Mouse (Mus musculus): ENCODE data around the gene Rhcg. TPM values are rescaled to one million over a fixed set of nuclear protein-coding genes. Genes with fewer than 3 reads are reported as not detected.

Gene Rhcg
- total RNA-seq, 2 experiments from 2014 or later = not detected

DNA sequence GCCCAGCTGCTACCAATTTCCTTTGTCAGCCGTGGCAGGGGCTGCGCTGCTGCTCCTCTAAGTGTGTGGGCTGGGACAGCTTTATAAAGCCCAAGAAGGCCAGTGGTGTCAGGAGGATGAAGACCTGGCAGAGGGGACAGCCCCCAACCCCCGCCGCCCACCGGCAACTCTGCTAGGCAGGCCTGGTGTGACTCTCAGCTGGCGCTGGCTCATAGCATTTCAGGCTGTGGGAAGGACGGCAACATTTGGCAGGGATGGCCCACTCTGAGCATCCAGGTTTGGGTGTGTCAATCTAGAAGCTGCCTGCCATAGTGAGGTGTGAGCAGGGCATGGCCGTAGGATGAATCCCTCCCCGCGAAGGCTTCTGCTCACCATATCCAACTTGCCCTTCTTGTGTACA lies 17.3 kb downstream of the Rhcg start:
- DNase-seq = no peak

DNA sequence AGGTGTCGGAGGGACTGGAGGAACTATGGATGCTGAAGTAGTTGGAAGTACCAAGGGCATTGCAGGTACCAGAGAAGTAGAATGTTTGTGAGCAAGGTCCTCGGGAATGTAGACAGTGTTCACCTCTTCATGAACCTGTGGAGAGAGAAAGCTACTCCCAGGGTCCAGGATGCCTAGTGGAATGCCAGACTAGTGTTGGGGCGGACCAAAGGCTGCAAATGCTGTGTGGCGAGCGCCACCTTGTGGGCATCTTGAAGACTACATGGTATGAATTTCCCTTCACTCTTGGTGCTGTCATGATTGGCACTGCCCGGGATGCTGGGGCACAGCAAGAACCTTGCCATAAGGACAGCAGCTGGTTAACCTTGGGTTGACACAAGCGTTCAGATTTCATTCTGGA lies 22.6 kb downstream of the Rhcg start:
- DNase-seq = peak; percentile 68

DNA sequence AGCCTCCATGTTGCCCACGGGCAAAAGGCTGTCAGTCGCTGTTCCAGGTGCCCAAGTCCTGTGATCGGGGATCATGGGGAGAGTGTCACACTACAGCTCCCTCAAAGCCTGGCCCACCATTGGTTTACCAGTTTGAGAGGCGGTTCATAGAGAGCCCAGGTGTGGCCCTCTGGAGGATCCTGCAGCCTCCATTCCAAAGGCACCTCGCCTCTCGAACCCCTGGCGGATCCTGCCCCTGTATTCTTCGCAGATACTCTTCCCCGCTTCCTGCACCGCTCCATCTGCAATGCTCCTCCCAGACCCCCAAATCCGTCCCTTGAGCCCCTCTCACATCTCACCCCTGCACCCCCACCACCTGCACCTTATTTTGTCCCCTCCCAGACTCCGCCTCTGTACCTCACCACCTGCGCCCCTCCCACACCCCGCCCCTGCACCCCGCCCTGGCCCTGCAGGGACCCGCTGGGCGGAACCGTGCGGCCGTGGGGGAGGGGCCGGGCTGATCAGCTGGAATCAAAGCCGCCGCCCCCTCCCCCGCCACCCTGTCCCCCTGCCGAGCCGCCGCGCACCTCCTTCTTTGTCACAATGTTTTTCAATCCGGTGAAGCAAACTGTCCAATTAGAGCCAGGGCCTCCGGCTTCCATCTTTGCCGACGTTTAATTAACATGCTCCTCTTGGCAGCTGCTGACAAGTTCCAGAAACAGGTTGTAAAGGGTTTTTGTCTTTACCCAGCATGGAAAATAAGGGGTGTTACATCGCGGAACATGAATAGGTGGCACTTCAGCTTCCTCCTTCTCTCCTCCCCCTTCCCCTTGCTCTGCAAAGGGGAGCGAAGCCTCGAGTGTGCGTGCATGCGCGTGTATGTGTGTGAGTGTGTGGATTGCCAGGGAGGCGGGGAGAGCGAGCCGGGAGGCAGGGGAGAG lies 25.4 kb downstream of the Rhcg start:
- no peak for DNase-seq

DNA sequence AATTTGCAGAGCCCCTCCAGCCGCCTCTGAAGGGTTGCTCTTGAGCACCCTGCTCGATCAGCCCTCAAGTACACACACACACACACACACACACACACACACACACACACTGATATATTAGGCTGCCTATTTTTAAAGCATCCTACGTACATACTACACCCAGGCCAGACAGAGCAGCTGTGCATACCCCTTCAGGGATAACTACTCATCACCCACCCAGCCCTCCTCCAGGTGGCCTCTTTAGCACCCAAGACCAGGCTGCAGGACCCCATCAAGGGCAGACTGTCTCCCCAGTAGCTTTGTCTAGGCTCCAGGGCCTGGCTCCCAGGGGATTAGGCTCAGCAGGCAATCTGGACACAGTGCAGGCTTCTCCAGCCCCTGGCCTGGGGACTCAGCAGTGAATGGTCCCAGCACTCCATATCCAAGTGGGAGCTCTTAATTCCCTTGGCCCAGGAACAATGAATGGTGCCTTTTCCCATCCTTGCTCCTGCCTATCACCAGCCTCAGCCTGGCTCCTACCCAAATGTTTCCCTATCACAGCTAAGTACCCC lies 26.8 kb downstream of the Rhcg start:
- no peak for DNase-seq

DNA sequence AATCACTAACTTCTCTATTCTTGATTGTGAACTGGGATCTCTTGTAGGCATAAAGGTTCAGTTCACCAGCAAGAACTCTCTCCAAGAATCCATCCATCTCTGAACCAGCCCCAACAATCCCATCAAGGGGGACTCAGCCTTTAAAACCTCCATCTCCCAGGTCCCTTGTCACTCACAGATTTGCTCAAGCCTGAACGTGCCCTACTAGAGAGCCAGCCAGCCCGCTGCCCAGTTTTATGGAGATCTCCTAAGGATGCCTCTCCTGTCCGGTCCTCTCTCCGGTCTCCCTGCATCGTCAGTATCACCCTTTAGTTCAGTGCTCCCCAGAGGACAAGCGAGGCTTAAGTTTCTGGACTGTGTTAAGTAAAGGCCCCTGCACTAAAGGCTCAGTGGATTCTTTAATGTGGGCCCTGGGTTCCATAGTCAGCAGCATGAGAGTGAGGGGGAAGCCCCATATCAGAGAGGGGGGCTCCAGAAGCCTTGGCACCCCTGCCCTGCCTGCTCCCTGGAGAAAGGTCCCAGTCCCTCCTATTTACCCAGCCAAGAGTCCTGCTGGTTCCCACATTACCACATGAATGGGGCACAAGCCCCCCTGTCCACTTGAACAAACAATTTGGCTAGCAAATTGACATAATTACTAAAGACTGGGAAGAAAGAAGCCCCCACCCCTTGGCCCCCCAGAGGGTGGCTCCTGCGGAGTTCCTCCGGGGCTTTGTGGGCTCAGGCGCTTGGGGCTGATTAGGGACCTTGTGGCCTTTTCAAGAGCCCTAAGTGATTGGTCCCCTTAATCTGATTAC lies 27.5 kb downstream of the Rhcg start:
- no peak for DNase-seq

DNA sequence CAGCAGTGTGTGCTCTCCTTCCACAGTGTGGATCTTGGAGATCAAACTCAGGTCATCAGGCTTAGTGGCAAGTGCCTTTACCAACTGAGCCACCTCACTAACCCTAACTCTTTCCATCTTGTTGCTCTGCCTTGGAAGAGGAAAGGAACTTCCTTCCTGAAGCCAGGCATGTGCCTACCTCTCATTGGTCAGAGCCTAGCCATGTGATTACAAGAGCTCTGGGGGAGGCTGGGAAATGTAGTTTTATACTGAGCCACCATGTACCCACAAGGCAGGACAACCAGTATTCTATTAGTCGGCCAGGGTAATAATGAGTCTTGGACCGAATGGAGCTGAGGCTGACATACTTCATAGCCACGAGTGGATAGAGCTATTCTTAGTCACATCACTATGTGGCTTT lies 29.2 kb downstream of the Rhcg start:
- no peak for DNase-seq

DNA sequence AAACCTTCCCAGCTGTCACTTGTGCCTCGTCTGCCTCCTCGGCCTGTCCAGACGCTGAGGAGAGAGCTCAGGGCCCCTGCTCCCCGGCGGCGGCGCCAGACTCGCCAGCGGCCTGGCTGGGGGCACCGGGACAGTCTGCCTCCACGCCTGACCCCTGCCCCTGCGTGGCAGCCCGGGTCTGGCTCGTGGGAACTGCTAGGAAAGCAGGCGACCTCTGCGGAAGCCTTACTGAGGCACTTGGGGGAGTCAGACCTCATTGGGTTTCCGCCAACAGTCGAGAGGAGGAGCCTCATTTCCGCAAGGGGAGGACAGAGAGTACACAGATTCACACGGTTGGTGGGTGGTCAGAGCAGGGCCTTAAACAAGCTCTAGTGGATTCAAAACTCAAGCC lies 38.6 kb downstream of the Rhcg start:
- DNase-seq = no peak

DNA sequence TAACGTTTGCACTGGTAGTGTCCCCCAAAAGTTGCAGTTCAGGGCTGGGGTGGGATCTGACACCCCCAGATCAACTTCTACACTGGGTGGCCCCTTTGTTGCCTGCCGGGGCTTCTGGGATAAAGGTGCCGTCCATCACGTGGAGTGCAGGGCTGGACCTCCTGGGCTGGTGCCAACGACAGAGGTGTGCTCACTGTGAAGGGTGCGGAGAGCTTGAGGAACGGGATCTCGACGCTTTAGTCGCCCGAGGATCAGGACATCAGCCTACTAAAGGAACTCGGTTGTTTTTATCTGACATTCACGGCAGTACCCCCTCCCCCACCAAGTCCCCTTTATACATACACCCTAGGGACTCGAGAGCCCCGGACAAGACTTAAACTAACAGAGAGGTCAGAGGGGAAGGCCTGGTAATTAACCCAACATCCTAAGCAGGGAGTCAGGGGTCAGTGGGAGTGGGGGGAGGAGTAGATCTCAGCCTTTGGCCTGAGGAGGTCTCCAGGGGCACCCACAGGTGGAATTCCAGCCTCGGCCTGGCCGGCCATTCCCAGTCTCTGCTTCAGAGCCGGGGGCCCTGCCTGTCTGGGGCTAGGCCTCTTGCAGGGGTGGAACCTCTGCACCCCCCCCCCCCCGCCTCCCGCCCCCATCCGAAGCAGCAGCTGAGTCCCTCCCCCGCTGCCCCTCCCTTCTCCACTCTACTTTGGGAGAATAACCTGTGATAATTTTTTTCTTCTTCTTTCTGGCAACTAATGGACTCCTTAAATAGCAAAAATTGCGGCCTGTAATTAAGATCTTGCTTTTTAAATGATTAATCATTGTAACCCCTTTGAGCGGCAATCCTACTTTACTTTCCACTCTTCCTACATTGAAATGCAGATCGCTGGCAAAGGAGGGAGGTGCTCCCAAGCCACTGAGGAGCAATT lies 39.3 kb downstream of the Rhcg start:
- no peak for DNase-seq

DNA sequence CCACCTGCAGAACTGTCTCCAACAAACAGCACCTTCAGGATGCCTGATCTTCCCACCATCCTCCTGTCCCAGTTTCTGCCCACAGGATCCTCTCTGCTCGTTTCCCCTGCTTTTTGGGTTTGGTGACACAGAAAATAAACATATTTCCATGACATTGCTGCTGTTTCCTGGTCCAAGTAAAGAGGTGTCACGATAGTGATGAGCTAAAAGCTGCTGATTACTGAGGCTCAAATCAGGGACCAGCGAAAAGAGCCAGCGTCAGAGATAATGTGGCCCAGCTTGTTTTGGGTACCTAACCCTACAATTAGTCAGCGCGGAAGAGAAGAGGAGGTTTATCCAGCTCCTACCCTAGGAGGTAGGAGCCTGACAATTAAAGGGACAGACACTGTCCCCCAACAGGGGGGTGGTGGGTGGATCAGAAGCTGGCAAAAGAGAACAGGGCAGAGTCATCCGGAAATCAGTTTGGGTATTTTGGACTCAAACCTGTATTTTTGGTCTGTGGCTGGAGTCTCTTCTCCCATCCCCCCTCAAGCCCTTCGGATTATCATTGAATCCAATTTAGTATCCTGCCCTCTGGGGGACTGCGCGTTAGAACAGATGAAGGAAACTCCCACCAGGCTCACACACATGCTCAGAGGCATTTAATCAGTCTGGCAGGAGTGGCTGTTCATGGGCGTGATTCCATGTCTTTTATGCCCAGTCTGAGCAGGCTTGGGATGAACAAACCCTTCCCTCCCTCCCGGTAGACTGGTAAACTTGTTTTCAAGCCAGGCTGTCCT lies 40.2 kb downstream of the Rhcg start:
- DNase-seq = no peak

DNA sequence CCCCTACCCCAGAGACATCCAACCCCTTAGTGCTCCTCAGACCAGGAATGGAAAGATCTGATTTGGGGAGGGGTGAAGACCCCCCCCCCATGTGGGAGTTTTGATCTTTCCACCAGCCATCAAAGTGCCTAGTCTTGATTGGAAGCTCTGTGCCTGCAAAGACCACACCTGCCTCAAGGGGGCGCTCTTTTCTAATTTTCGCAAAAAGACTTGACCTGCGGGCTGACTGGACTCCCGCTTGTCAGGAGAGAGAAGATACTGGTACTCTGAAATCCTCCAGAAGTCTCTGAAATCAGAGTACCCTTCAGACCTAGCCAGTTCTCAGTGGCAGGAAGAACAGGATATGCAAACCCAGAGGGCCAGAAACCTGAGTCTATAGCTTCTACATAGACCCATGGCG lies 40.8 kb downstream of the Rhcg start:
- DNase-seq = peak; percentile 52

DNA sequence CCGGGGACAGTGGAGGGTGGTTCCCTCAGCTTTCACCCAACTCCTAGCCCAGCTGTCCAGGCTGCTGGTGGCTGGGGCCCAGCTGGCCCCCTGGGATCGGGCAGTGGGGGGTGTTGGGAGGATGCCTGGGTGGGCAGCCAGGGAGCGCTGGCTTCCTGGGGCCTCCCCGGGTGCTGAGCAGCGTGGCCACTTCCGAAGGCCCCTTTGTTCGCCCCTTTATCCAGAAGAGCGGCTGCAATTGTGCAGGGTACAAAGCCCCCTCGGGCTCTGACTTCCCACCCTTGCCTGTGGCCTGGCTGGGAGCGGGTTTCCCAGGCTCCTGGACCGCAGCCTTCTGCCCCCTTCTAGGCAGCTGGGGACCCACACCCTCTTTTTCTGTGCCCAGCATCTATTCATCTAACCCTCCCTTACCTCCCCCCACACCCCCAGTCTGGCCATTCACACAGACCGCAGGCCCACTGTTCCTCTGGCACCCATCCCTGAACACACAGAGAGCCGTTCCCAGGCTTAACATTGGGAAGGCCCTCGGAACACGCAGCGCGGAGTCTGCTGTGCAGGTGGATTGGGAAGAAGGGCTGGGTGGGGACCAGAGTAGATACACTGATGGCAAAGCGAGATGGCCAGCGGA lies 45.2 kb downstream of the Rhcg start:
- DNase-seq = no peak

DNA sequence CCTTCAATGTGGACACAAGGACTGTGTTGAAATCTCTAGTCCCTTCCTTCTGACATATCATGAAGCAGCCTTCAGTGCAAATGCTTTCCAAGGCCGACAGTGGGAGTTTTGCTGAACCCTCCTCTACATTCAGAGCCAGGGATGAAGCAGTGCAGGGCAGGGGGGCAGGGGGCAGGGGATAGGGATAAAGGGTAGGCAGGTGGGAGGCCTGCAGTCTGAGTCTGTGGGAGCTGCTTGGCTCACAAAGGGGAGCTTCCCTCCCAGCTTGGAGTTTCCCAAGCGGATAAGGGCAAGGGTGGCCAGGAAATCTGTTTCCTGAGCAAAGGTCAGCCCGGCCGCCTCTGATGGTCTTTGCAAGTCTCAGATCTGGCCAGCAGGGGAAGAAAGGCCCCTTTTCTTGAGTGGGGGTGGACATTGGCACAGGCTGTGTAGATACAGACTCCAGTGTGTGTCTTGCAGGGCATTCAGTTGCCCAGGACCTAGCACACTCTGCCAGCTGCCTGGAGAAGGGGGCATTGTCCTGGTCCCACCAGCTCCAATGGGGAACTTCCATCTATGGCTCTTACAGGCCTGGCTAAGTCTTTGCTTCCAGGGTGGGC lies 48.4 kb downstream of the Rhcg start:
- DNase-seq = no peak

DNA sequence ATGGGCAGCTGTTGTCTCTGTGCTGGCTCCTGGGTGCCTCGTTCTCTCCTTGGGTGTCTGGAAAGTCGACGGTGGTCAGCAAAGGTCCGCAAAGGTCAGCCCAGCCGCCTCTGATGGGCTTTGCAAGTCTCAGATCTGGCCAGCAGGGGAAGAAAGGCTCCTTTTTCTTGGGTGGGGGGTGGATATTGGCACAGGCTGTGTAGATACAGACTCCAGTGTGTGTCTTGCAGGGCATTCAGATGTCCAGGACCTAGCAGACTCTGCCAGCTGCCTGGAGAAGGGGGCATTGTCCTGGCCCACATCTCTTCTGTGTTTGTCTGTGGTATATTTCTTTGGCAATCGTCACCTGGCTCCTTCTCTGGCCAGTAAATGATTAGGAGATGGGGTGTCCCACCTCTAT lies 49.2 kb downstream of the Rhcg start:
- no peak for DNase-seq

DNA sequence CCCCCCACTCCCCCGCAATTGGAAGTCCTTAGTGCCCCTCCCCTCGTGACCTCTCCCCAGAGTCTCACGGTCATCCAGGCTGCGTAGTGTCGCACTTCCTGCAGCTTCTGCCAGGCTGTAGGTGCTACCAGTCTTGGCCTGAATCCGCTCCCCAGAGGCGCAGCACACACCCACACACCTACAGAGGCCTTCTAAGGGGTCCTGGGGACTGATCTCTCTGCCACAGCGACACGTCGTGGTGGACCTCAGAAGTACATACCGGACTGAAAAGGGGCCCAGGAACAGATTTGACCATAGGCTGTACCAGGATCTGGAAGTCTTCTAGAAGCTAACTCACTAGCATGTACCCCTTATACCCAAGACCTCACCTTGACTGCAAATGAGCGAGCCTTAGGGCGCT lies 53.8 kb downstream of the Rhcg start:
- DNase-seq = no peak

DNA sequence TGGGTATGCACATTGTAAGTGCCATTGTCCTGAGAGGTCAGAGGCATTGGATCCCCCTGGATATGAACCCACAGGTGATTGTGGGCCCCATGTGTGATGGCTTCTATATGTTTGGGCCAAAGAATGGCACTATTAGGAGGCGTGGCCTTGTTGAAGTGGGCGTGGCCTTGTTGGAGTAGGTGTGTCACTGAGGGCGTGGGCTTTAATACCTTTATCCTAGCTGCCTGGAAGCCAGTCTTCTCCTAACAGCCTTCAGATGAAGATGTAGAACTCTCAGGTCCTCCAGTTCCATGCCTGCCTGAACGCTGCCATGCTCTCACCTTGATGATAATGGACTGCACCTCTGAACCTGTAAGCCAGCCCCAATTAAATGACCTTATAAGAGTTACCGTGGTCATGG lies 55.1 kb downstream of the Rhcg start:
- DNase-seq = no peak

DNA sequence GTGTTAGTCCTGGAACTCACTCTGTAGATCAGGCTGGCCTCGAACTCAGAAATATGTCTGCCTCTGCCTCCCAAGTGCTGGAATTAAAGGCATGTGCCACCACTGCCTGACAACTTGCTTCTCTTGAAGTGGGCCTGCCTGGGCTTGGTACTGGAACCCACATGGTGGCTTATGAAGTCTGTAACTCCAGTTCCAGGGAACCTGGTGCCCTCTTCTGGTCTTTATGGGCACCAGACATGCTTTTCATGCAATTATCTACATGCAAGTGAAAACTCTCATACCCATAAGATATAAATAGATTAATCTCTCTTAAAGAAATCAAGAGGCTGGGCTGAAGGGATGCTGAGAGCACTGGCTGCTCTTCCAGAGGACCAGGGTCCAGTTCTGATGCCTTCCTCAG lies 58.8 kb downstream of the Rhcg start:
- DNase-seq = no peak

DNA sequence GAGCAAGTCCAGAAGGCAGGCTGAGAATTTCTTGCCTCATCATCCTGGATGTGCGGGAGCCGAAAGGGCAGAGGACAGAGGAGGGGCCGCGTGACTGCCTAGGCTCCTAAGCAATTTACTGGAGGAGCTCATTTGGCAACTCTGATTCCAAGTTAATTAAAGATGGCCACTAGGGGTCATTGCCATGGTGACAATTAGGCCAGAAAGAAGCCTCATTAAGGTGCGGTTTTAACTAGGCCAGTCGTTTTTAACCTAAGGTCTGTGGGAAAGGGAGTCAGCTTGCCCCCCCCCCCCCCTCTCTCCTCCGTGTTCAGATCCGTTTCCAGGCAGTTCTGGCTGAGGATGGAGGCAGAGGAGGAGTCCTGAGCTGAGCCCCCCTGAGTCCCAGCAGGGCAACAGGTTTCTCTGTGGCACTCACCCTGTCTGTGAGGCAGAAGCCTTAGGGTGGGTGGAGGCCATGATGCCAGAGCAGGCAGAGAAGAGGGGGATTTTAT lies 59.7 kb downstream of the Rhcg start:
- no peak for DNase-seq

DNA sequence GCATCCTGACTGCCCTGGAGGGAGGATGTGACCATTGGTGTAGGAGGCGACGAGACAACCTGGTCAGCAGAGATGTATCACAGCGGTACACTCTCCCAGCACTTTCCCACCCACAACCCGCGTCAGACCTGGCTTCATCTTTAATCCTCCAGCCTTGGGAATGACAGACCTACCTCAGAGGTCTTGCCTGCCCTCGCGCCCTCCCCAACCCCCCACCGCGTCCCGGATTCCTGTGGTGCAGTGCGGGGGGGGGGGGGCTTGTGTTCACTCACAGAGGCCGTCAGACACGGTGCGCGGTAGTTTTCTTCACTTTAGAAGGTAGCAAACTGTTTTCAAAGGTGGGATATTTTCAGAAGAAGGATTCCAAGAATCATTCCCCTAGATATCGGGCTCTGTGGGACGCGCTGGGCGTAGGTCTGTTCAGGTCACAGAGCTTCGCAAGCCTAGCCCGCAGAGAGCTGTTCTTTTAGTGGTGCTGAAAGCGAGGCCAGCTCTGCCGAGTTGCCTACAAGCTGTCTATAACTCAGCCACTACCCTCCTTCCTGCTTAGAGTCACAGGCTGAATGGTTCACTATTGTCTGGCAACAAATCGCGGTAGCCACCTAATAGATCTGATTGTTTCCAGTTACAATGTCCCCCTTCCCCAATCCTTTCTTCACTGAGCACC lies 62.0 kb downstream of the Rhcg start:
- no peak for DNase-seq

DNA sequence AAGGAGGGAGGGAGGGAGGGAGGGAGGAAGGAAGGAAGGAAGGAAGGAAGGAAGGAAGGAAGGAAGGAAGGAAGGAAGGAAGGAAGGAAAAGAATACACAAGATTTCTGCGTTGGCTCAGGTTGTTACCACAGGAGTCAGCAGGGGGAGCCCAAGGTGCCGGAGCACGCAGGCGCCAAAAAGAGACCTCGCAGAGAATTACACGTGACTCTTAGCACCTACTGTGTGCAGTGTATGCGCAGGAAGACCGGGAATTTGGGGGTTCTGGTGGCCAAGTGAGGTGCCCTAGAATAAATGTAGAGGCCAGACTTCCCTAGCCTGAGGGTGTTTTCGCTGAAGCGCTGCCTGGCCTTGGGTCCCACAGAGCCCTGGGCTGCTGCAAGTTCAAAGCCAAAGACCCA lies 64.8 kb downstream of the Rhcg start:
- DNase-seq = no peak
